Mouse (Mus musculus) ES-E14 (cell line): ENCODE measurements at regions not wholly inside any gene's neighbourhood (a gene's known extent, or its start where the extent isn't known, plus 50 kb on each side); places are given as distances from the start of the nearest gene placed in this dataset.

Experiments used
- CHD2 ChIP-seq: IDR thresholded peaks from 2 replicates; pipeline ENCODE4 v1.6.1; 2014; ENCODE audit warnings: mild to moderate bottlenecking, low read depth, low read length, inconsistent platforms
- MAFK ChIP-seq: IDR thresholded peaks from 2 replicates; pipeline ENCODE4 v1.6.1; 2014; ENCODE audit warnings: mild to moderate bottlenecking, low read depth, low read length, inconsistent platforms; ENCODE audit not compliant: insufficient read depth
- ZC3H11A ChIP-seq: IDR thresholded peaks from 2 replicates; pipeline ENCODE4 v1.6.1; 2012; ENCODE audit warnings: low read depth, mild to moderate bottlenecking, inconsistent platforms, low read length, borderline replicate concordance
- ZNF384 ChIP-seq: IDR thresholded peaks from 2 replicates; pipeline ENCODE4 v1.6.1; 2012; ENCODE audit warnings: low read depth, low read length, inconsistent platforms

DNA sequence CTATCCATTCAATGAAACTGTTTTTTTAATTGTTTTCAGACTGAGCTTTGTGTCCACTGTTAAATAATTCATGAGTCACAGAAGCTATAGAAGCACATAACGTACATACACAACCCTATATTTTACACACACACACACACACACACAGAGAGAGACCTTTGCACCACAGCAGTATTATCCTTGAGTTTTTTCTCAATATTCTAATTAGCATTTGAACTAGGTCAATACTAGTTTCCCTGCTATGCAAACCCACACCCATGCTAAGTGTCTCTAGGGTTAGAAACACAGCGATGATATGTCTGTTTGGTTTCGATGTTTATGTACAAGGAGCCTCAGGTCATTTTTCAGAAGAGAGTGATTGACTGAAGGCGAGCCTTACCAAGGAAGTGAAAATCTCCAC, 242.3 kb downstream of the Ikzf2 start:
- TF ChIP-seq MAFK = no peak
- no peak for TF ChIP-seq ZNF384
- no peak for TF ChIP-seq CHD2
- no peak for TF ChIP-seq ZC3H11A
